Mouse (Mus musculus) T-helper 1 cell (primary cell): ENCODE measurements at regions not wholly inside any gene's neighbourhood (a gene's known extent, or its start where the extent isn't known, plus 50 kb on each side); places are given as distances from the start of the nearest gene placed in this dataset.

Experiments used
- in situ Hi-C: fragments of 300-600 bp; cut with MboI, MseI; formaldehyde crosslinking; loops from one replicate; pipeline ENCODE4 v1.15.1; 2025; ENCODE audit warnings: high pct_unique_total_duplicates

DNA sequence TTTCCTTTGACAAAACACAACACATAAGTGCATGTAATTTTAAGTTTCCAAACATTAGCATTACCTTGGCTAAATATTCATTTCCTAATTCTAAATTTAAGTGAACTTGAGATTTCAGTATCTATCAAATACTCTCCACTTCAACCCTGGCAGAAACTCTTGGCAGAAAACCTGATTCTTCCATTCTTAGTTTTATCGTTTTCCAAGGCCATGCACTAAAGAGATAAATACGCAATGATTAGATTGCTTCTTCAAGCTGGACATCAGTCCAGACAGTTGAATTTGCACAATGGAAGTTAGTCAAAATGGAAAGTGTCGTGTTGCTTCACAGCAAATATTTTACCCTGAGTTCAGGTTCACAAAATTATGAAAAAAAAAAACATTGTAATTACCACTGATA is 1223.4 kb upstream of the Flrt2 start:
- in situ Hi-C loops, result no loop called here

DNA sequence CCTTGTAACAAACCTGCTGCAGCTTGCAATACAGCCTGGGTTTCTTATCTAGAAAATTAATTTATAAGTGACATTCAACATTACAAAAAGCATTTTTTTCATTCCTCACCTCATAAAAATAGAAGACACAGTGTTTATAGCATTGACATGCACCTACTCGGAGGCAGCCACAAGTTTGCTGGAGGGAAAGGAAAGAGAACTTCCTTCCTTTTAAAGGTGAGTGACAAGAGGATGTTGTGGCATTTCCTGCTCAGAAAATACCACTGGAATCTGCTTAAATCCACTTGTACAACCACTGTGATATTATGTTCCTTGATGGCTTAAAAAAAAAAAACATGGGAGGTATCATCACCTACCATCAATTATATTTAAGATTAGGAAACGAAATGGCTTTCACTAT is 1222.2 kb upstream of the Flrt2 start:
- in situ Hi-C loops, result no loop called here

DNA sequence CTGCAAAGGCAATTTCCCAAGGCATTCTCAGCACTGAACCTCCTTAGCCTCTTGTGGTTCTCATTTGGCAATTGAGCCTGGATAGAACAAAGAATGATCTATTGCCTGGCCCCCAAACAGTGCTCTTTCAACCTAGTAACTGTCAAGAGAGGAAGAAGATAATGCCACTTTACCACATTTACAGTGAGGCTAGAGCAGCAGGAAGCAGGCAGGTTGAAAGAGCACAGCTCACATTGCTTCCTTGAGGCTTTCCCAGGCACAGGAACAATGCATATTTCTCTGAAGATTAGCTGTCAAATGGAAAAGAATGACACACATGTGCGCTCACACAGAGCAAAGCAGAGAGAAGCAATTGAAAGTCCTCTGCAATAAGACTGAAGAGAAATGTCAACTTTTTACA is 1221.0 kb upstream of the Flrt2 start:
- in situ Hi-C loops, result no loop called here

DNA sequence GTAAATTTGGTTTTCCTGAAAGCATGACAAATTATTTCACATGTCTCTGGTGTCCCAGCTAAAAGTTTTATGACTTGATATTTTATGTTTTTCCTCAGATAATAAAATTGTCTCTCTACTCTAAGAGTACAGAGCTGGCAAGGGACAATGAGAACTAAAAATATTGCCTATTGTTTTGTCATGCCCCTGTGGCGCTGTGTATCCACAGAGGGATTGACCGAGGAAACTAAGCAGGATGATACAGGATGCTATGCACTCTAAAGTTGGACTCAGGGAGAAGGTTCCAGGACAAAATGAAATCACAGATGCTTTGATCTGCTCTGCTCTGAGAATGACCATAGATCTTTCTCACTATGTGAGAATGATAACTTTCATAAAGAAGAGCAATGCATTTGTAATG is 1203.3 kb upstream of the Flrt2 start:
- in situ Hi-C loops, result no loop called here

DNA sequence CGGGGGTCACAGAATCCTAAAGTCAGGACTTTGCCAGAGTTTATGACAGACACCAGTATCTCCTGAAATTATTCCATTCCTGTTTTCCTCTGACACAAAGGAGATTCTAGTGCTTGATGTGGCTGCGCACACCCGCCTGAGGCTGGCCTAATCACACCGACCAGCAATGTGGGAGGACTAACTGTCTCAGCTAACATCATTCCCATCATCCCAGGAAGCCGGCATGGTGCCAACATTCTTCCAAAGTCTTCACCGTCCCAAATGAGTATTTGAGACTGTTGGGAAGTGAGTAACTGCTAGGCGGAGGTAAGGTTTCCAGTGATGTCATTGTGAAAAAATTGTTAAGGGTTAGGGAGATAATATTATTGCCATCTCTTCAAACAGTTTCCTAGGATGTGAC is 1183.9 kb upstream of the Flrt2 start:
- in situ Hi-C loops, result no loop called here

DNA sequence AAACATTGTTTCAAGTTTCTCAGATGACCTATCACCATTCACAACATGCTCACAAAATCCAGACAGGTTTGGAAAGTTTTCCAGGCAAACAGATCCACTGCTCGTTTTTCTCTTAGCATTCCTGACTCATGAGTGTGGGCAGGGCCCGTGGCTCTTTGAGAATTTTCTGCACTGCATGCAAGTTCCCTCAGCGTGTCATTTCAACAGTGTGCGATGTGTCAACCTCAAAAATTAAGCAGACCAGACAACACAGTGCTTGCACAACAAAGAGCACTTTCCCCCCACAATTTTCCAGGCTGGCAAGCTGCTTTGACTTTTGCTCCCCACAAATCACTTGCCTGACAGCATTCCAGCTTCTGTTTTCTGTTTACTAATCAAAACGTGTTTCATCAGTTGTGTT is 1182.2 kb upstream of the Flrt2 start:
- in situ Hi-C loops, result no loop called here

DNA sequence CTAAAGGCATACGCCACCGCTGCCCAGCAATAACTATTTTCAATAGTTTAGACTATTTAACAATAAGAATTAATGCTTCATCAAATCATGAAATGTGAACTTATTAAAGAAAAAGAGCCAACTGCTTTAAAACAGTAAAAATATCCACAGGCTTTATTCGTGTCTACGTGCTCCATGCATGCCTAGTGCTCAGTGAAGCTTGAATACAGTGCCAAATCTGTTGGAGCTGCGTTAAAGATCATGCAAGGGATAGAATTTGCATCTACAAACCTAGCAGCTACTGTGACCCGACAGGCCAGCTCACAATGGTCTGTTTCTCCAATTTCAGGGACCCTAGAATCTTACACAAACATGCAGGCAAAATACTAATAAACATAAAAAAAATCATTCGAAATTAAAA is 1147.3 kb upstream of the Flrt2 start:
- in situ Hi-C loops, result no loop called here

DNA sequence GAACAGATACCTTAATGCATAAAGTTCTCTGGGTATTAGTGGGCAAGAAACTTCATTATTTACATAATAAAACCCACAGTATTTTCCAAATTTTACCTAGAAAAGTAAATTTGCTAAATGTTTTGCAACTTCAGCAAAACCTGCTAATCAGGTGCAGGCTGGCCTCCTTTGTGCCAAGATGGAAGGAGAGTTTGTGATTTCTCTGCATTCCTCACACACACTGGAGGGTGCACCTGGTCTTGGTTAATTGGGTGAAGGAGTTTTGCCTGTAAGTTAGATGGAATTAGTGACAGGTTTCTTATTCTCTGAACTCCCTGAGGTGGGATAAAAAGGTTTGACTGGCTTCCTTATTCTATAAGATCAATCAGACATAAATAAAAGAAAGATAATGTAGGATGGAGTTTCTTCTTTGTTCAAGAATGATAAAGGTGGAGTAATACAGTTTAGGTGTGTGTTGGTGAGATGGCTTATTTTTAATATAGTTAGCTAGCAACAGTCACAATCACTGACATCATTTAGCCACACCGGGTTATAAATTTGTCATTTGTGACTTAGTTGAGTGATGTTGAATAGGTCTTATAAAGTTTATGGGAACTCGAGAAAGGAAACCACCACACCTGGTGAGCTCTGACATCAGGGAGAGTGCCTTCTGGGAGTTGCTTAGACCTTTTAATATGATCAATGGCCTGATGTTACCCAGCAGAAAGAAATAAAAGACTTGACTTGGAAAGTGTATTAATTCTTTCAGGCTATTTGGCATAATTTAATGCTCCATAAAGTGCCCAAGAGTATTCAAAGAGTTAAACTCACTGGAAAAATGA is 1131.4 kb upstream of the Flrt2 start:
- in situ Hi-C loops, result no loop called here

DNA sequence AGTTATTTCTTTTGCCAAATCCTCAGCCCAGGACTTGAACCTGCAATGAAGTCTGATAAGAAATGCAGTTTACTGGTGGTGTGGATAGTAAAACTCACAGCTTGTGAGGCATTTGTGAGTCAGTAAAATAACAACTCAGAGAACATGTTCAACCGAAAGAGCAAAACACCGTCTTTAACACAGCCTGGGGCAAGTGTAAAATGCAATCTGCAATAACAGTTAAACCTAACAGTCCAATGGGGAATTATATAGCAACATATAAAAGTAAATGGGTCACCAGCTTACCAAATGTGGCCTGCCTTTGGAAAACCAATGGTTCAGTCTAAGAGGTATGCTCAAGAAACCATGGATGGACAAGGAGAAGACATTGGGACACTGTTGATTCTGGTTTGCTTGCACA is 1117.0 kb upstream of the Flrt2 start:
- in situ Hi-C loops, result no loop called here

DNA sequence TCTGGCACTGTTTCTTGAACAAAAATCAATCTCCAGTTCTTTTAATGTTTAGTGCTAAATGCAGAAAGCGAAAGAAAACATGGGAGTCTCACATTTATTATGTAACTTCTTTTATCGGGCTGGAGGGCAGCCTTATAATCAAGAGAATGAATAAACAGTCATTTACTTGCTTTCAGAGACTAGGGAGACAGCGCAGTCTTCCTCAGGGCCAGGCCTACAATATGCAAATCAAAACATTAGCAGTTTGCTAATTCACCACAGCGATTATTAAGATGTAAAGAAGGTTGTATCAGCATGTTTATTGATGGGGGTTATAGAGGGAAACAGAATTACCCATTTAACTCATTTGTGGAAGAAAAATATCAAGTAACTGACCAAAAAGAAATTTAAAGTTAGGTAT is 1111.7 kb upstream of the Flrt2 start:
- in situ Hi-C loops, result no loop called here

DNA sequence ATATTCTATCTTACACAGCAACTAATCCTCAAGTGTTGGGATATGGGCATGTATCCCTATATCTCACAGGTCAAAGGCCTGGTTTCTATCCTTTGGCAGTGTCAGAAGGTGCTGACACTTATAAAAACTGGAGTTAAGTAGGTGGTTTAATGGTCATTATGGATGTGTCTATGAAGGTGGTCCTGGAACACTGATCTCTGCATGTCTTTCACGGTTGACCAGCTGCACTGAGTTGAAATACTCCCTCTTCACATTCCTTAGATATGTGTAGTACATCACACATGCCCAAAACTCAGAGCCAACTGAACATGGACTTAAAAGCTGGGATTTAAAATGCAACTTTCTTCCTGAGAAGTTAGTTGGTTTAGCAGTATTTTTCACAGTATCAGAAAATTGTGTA is 1107.7 kb upstream of the Flrt2 start:
- in situ Hi-C loops, result no loop called here

DNA sequence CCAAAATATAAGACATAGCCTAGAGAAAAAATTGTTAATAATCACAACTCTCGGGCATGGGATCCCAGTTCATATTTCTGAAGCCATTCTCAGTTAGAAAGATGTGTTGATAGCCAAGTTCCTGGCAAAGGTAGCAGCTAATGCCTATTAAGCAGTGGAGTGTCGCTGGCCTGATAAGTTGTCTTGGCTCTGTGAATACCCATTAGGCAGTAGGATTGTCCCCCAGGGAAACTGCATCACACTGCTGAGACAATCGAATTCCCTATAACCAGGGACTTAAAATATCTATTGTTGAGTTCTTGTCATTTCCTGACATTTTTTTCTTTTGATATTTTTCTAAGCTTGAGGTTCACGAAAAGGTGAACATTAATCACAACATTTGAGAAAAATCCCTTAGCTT is 1105.0 kb upstream of the Flrt2 start:
- in situ Hi-C loops, result no loop called here

DNA sequence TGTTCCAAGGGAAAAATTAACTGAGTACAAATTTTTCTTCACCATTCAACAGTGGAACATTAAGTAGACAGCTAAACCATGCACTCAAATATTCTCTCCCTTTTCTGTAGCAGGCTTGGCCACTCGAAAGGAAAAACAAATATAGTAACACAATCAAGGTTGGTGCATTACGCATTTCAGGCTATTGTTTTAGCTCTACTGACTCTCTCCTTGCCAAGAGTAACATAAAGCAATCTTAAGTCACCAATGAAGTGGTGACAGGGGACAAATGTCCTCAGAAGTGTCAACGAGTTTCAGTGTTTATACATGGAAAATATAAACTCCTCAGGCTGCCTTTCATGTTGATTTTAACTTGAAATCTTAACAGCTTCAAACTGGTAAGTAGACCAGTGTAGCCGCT is 1103.4 kb upstream of the Flrt2 start:
- in situ Hi-C loops, result no loop called here

DNA sequence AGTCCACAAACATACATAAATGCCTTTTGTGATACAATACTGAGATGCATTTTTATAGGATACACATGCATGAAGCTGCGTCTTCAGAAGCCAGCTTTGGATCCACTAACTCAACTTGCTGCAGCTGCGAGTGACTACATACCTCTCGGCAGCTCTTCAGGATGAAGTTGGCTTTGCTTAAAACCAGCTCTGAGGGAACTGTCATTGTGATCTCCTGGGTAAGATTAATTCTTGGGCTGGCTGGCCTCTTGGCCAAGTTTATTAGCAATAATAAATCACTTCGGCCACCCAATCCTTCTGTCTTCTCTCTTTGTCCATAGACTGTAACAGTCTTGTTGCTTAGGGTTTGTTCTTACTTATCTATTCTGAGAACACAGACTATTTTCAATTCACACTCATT is 1103.0 kb upstream of the Flrt2 start:
- in situ Hi-C loops, result no loop called here

DNA sequence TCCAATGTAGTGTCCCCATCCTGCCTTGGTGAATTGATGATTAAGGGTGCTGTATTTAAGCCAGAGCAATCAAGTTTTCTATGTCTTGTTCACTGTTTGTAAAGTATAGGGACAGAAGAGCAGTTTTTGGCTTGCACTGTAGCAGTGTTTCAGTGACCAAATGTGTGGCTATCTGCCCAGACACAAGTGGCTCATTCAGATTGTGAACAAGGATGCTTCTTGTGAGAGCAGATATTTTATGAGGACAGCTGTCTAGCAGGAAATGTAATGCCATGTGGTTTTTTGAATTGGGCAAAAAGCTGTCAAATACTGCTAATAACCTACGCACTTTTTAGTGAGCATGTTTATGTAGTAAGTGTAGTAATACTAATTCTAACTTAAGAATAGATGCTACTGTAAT is 1086.5 kb upstream of the Flrt2 start:
- in situ Hi-C loops, result no loop called here

DNA sequence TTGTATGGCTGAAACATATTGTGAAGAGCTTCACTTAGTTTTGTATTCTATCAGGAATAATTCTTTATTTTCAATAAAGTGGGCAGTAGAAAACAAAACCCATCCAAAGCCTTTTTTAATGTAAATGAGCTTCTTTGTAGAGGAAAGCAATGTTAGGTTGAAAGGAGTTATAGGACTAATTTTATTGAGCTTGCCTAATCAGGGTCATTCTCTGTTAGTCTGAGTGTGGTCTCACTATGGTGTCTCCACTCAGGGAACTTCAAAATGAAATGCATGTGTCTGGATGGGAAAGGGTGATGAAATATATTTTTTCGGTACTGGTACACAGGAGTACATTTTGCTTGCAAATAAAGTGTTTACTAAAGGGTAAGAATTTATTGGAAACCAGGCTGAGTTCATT is 1055.5 kb upstream of the Flrt2 start:
- in situ Hi-C loops, result no loop called here

DNA sequence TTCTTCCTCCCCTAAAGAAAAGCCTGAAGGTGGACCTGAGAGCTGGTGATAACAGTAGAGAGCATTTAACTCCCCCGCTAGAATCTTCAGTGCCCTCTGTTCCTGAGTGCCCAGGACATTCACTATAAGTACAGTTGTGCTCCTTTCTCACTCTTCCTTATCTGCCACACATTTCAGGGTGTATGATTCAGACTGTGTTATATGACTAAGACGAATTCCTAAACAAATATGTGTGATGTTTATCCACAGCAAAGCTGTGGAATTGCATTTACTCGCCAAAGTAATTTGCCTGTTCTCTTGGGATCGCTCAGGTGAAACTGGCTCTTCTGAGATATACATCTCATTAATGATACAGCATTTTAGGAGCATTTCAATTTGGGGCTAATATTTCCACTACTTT is 1051.9 kb upstream of the Flrt2 start:
- in situ Hi-C loops, result no loop called here

DNA sequence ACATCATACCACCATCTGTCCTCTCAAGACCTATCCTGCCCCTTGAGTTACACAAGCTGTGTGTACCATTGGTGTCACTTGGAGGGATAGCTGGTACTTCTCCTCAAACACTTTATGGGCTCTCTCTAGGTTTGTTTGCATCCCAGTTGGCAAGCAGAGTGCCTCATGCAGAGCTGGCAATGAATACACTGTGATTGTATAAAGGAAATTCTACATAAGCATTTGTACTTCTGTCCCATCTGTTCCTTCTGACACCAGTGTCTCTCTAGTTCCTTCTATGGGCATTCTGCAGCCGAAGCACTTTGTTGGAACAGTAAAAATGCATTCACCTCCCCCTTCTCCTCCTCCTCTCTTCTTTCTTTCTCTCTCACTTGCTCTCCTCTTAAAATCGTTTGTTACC is 1046.7 kb upstream of the Flrt2 start:
- in situ Hi-C loops, result no loop called here

DNA sequence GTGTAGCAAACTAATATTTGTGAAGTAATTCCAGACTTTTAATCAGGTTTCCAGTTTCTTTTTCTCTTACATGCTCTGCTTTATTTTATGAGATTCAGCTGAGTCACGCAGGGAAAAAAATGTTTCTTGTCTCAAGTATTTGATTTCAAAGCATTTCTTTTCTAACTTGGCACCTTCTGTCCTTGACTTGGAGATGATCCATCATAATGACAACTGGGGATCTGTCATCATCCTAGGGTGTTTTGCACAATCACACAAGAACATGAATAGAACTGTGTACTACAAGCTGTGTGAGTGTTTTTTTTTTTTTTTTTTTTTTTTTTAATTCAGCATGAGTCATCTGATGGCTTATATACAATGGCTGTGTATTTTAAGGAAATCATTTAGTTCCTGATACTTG is 1022.0 kb upstream of the Flrt2 start:
- in situ Hi-C loops, result no loop called here

DNA sequence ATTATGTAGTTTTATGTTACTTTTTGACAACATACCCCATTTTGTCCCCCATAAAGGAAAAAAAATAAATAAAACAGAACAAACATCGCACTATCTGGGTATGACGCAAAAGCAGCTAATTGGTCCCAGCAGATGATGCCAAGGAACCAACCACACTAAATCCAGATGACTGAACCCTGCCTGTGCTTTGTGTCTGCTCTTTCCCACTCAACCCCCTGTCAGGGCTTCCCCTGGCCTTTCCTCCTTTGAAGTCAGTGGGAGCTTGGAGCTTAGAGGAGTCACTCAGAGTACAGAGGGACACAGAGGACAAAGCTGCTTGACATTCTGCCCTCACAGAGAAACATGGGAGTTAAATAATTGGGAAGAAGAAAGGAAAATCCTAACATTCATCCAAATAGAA is 1017.1 kb upstream of the Flrt2 start:
- in situ Hi-C loops, result no loop called here

DNA sequence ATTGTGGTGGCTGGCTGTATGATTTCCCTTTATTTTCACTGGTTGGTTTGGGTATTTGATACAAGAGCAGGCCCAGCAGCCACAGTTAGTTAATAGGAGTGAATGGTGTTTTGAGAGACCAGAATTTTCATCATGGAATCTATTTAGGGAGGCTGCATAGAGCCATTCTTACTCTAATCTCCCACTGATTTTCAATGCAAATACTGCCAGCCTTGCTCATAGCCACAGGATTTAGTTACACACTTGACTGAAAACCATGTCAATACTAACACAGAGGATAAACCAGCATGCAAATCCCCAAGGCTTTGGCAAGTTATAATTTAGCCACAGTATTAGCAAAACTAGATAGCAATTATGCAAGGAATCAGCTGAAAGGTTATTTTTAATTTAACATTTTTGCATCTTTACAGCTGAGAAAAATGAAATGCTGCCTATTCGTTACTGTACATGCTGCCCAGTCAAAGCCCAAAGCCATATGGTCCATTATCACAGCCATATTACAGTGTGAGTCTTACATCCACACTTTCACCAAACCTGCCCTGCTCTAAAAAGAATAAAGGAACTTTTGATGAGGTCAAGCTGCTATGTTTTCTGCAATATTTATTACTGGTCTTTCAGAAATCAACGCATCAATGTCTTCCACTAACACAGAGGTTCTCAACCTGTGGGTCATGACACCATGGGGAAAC is 1000.5 kb upstream of the Flrt2 start:
- in situ Hi-C loops, result no loop called here

DNA sequence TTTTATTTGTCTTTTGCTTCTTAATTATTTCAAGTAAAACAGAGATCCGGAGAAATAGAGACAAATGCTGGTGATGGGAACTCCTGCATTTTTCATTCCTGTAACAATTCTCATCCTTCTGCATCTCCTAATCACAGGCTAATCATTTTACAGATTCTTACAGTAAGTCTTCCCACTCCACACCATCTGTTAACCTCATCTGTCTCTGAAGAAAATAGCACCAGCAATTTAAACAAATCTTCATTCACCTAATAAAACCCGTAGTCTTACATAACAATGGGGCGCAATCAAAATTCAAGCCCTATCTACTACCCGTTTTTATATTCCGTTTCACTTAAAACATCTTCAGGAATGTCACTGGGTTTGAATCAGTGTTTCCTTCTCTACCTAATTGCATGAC is 960.6 kb upstream of the Flrt2 start:
- in situ Hi-C loops, result no loop called here

DNA sequence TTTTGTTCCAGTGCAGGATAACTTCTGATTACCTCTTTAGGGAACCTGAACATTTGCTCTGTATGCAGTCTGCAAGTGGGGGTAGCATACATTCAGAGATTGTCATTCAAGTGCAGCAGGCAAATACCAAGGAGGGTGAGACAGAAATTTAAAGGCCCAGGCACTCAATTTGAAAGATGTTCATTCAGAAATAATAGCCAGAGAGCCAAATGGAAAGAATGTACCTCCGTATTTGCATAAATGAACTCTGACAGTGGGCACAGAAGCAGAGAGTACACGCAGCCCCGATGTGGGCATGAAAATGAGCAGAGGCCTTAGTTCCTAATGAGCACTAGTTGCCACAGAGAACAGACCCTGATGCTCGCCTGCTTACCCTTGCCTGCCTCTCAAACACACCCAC is 958.8 kb upstream of the Flrt2 start:
- in situ Hi-C loops, result no loop called here

DNA sequence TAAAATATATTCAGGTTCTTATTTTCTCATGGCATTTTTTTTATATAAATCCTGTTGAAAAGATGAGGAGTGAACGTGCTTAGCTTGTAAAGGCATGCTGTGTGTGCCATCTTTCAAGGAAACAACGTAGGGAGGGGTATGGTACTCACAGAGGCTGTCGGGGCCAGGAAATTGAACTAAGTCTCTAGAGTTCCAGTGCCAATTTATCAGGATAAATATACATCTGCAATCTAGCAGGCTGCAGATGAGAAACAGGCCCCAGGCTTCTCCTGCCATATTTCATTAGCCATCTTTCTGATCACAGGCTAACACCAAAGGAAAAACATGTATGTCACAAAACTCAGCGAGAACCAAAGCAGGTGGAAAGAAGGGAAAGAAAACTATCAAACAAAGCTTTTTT is 954.8 kb upstream of the Flrt2 start:
- in situ Hi-C loops, result no loop called here
